Mouse (Mus musculus) ES-E14 (cell line): ENCODE results near the gene Zfp609.
A peak's percentile ranks its signal among the peaks of the same experiment; 100 is the strongest.

Source experiments
- CHD2 ChIP-seq: IDR thresholded peaks from 2 replicates; pipeline ENCODE4 v1.6.1; 2014; ENCODE audit warnings: mild to moderate bottlenecking, low read depth, low read length, inconsistent platforms
- HCFC1 ChIP-seq: IDR thresholded peaks from 2 replicates; pipeline ENCODE4 v1.6.1; 2012; ENCODE audit warnings: low read length, inconsistent platforms, borderline replicate concordance; ENCODE audit not compliant: insufficient read depth
- MAFK ChIP-seq: IDR thresholded peaks from 2 replicates; pipeline ENCODE4 v1.6.1; 2014; ENCODE audit warnings: mild to moderate bottlenecking, low read depth, low read length, inconsistent platforms; ENCODE audit not compliant: insufficient read depth
- ZC3H11A ChIP-seq: IDR thresholded peaks from 2 replicates; pipeline ENCODE4 v1.6.1; 2012; ENCODE audit warnings: low read depth, mild to moderate bottlenecking, inconsistent platforms, low read length, borderline replicate concordance
- ZNF384 ChIP-seq: IDR thresholded peaks from 2 replicates; pipeline ENCODE4 v1.6.1; 2012; ENCODE audit warnings: low read depth, low read length, inconsistent platforms

DNA sequence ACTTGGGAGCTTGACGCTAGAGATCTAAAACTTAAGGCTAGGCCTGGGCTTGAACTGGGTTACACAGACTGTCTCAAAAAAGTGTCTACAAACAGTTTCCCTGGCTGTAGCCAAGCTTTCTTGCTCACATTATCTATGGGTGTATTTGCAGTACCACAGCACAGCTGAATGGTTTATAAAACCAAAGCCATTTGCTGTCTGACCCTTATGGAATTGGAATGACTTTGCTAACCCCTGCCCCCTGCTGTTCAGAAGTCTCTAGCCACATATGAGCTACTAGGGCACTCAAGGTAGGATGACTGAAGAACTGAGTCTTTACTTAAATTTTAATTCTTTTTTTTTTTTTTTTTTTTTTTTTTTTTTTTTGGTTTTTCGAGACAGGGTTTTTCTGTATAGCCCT lies 2.0 kb upstream of the Zfp609 start:
- TF ChIP-seq CHD2 (no peak), ZNF384 (peak; percentile 62; the same call in 1 of the 2 replicates), MAFK (no peak), ZC3H11A (no peak), HCFC1 (no peak)
